Mouse (Mus musculus) cortical plate, adult 2 months (tissue): ENCODE data around the gene Slbp.

Source experiments
- CTCF ChIP-seq: fragments of 200-500 bp; IDR thresholded peaks from 2 replicates; pipeline ENCODE4 v1.5.1; 2011; ENCODE audit warnings: mild to moderate bottlenecking, control low read depth, low read length; ENCODE audit not compliant: insufficient read depth; ENCODE audit errors: extremely low read depth
- POLR2A ChIP-seq: fragments of 200-500 bp; IDR thresholded peaks from 2 replicates; pipeline ENCODE4 v1.6.1; 2011; ENCODE audit warnings: mild to moderate bottlenecking, low read length, control low read depth; ENCODE audit not compliant: insufficient read depth; ENCODE audit errors: extremely low read depth

GRCm38 (mm10) chr5:33682963-33683362 is 30.6 kb upstream of the Slbp start:
- TF ChIP-seq CTCF, result no peak
- no peak for TF ChIP-seq POLR2A
